Mouse (Mus musculus) myocyte (in vitro differentiated cells): ENCODE data around the gene Pdss1. TPM values are rescaled to one million over a fixed set of nuclear protein-coding genes. Genes with fewer than 3 reads are reported as not detected.

Source experiments
- H3K27me3 ChIP-seq: one replicate; pipeline ENCODE4 v1.6.1; 2011; ENCODE audit not compliant: control insufficient read depth, insufficient read depth, insufficient read length
- H3K36me3 ChIP-seq: one replicate; pipeline ENCODE4 v1.6.1; 2011; ENCODE audit not compliant: control insufficient read depth, insufficient read depth
- H3K4me2 ChIP-seq: one replicate; pipeline ENCODE4 v1.6.1; 2011; ENCODE audit warnings: low read depth, control low read depth
- H3K4me3 ChIP-seq: one replicate; pipeline ENCODE4 v1.5.1; 2011; ENCODE audit warnings: mild to moderate bottlenecking, control low read depth, moderate library complexity
- H3K79me2 ChIP-seq: one replicate; pipeline ENCODE4 v1.6.1; 2011; ENCODE audit not compliant: control insufficient read depth, insufficient read depth
- H3ac ChIP-seq: one replicate; pipeline ENCODE4 v1.6.1; 2011; ENCODE audit not compliant: control insufficient read depth, insufficient read length
- CEBPB ChIP-seq: IDR thresholded peaks from 2 replicates; pipeline ENCODE4 v1.6.1; 2011; ENCODE audit warnings: mild to moderate bottlenecking, moderate library complexity; ENCODE audit not compliant: poor library complexity, insufficient read depth, severe bottlenecking
- E2F4 ChIP-seq: IDR thresholded peaks from one replicate; pipeline ENCODE4 v1.6.1; 2011; ENCODE audit warnings: mild to moderate bottlenecking, control low read depth, moderate library complexity; ENCODE audit not compliant: insufficient read depth
- MAX ChIP-seq: IDR thresholded peaks from one replicate; pipeline ENCODE4 v1.6.1; 2011; ENCODE audit warnings: low read depth, mild to moderate bottlenecking, control low read depth
- MYOD1 ChIP-seq, 3 experiments: IDR thresholded peaks; one replicate each; pipeline ENCODE4 v1.6.1; 2011; ENCODE audit warnings: control low read depth in 2 of 3, low read depth in 2 of 3, mild to moderate bottlenecking in 2 of 3, moderate library complexity in 1 of 3; ENCODE audit not compliant: insufficient read length in 2 of 3, control insufficient read depth in 1 of 3
- MYOG ChIP-seq, 3 experiments: IDR thresholded peaks; one replicate each; pipeline ENCODE4 v1.6.1; 2011; ENCODE audit warnings: control low read depth in 2 of 3, low read depth in 2 of 3, mild to moderate bottlenecking in 2 of 3; ENCODE audit not compliant: insufficient read length in 2 of 3, control insufficient read depth in 1 of 3, insufficient read depth in 1 of 3
- POLR2A ChIP-seq: IDR thresholded peaks from one replicate; pipeline ENCODE4 v1.6.1; 2011; ENCODE audit warnings: low read depth, mild to moderate bottlenecking, control low read depth, moderate library complexity; ENCODE audit not compliant: insufficient read length
- POLR2AphosphoS2 ChIP-seq: IDR thresholded peaks from one replicate; pipeline ENCODE4 v1.6.1; 2011; ENCODE audit warnings: low read depth, control low read depth; ENCODE audit not compliant: insufficient read length
- REST ChIP-seq: IDR thresholded peaks from one replicate; pipeline ENCODE4 v1.6.1; 2011; ENCODE audit warnings: mild to moderate bottlenecking, control low read depth, moderate library complexity; ENCODE audit not compliant: insufficient read depth, insufficient read length
- SRF ChIP-seq: IDR thresholded peaks from one replicate; pipeline ENCODE4 v1.6.1; 2011; ENCODE audit warnings: low read depth; ENCODE audit not compliant: control insufficient read depth, insufficient read length
- TCF12 ChIP-seq: IDR thresholded peaks from one replicate; pipeline ENCODE4 v1.6.1; 2011; ENCODE audit warnings: mild to moderate bottlenecking, control low read depth; ENCODE audit not compliant: poor library complexity, insufficient read depth, severe bottlenecking
- TCF3 ChIP-seq: IDR thresholded peaks from one replicate; pipeline ENCODE4 v1.6.1; 2011; ENCODE audit warnings: low read depth, control low read depth; ENCODE audit not compliant: insufficient read length
- USF1 ChIP-seq: IDR thresholded peaks from one replicate; pipeline ENCODE4 v1.6.1; 2011; ENCODE audit warnings: low read depth, mild to moderate bottlenecking, control low read depth, moderate library complexity
- polyA plus RNA-seq: library from polyadenylated mRNA; unstranded; fragments of >200 nt; fragmentation: generic; extraction: Trizol; gene quantifications from one replicate; pipeline ENCODE4 v1.2.1, GENCODE M21; 2012; ENCODE audit warnings: missing spikeins

Gene Pdss1
- polyA plus RNA-seq, 1 experiment: 5.5 TPM

DNA sequence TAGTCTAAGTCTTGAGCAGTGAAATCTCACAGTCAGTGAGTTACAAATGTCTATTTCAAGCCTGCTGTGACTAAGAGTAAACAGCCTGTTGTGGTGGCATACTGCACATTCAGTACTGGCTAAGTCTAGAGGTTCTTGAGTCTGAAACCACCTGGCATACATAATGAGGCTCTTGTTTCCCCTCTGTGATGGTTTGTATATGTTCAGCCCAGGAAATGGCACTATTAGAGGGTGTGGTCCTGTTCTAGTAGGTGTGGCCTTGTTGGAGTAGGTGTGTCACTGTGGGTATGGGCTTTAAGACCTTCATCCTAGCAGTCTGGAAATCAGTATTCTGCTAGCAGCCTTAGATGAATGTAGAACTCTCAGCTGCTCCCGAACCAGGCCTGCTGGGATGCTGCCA lies 62.1 kb downstream of the Pdss1 start:
- Histone ChIP-seq H3ac (no peak overlapping the region), H3K27me3 (no peaks in the 10 kb centered on the region), H3K36me3 (peaks cover 18% of the 10 kb centered on the region), H3K79me2 (peaks cover 28% of the 10 kb centered on the region), H3K4me3 (no peak overlapping the region), H3K4me2 (no peak overlapping the region)
- TF ChIP-seq USF1 (no peak), TCF12 (no peak), TCF3 (no peak), MYOG (IDR thresholded peaks at IDR 0.05; ENCODE audit: control insufficient read depth in 1 of 3, insufficient read depth in 1 of 3, insufficient read length in 2 of 3, low read depth in 2 of 3) (no peak), POLR2A (no peak), POLR2AphosphoS2 (no peak), MYOD1 (IDR thresholded peaks at IDR 0.05; ENCODE audit: control insufficient read depth in 1 of 3, insufficient read length in 2 of 3, low read depth in 2 of 3) (no peak), REST (no peak), SRF (no peak), MAX (no peak)

DNA sequence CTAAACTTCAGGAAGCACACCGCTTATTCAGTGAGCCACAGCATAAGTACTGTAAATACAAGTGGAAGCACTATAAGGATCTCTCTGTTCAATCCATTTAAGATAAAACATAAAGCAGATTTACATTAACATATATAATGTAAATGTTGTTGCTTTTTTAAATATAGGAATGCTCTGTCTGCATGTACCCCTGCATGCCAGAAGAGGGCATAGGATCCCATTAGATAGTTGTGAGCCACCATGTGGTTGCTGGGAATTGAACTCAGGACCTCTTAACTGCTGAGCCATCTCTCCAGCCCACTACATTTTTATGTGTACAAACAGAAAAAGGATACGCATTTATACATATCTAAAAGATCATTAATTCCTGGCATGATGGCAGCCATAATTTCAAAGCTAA lies 66.4 kb downstream of the Pdss1 start:
- Histone ChIP-seq H3ac (no peak overlapping the region), H3K4me3 (no peak overlapping the region), H3K36me3 (peaks cover 7% of the 10 kb centered on the region), H3K79me2 (peaks cover 42% of the 10 kb centered on the region), H3K27me3 (no peaks in the 10 kb centered on the region), H3K4me2 (no peak overlapping the region)
- no peak for TF ChIP-seq TCF12
- no peak for TF ChIP-seq MYOD1 (IDR thresholded peaks at IDR 0.05; ENCODE audit: control insufficient read depth in 1 of 3, insufficient read length in 2 of 3, low read depth in 2 of 3)
- TF ChIP-seq SRF: no peak
- TF ChIP-seq MAX: no peak
- TF ChIP-seq POLR2A: no peak
- TF ChIP-seq E2F4: no peak
- no peak for TF ChIP-seq CEBPB
- TF ChIP-seq USF1: no peak
- TF ChIP-seq POLR2AphosphoS2: no peak
- no peak for TF ChIP-seq REST
- no peak for TF ChIP-seq MYOG (IDR thresholded peaks at IDR 0.05; ENCODE audit: control insufficient read depth in 1 of 3, insufficient read depth in 1 of 3, insufficient read length in 2 of 3, low read depth in 2 of 3)
- TF ChIP-seq TCF3: no peak

DNA sequence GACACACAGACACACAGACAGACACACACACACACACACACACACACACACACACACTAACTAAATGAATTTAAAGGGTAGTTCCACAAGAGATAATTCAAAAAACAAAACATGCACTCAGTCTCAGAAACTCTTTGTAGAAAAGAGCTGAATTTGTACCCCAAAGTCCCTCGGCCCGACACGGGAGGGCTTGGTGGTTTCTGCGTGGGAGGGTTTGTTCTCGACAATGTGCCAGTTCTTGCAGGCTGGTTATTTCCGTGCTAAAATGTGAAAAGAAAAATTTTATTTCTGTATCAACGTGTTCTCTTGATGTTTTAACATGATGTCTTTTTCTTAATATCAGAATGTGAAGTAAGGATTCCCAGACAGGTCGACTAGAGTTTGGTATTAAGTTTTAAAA lies 66.9 kb downstream of the Pdss1 start:
- H3K27me3 ChIP-seq: no peaks in the 10 kb centered on the region
- no peak overlapping the region for H3K4me2 ChIP-seq
- no peak for TF ChIP-seq USF1
- TF ChIP-seq E2F4: no peak
- TF ChIP-seq MAX: no peak
- no peak for TF ChIP-seq TCF3
- no peak for TF ChIP-seq POLR2A
- no peak for TF ChIP-seq MYOD1 (IDR thresholded peaks at IDR 0.05; ENCODE audit: control insufficient read depth in 1 of 3, insufficient read length in 2 of 3, low read depth in 2 of 3)
- TF ChIP-seq POLR2AphosphoS2: no peak
- TF ChIP-seq MYOG (IDR thresholded peaks at IDR 0.05; ENCODE audit: control insufficient read depth in 1 of 3, insufficient read depth in 1 of 3, insufficient read length in 2 of 3, low read depth in 2 of 3): no peak
- TF ChIP-seq SRF: no peak
- TF ChIP-seq CEBPB: no peak
- TF ChIP-seq TCF12: no peak
- no peak for TF ChIP-seq REST
- H3K4me3 ChIP-seq: no peak overlapping the region
- H3K36me3 ChIP-seq: peaks cover 6% of the 10 kb centered on the region
- peaks cover 44% of the 10 kb centered on the region for H3K79me2 ChIP-seq
- no peak overlapping the region for H3ac ChIP-seq

DNA sequence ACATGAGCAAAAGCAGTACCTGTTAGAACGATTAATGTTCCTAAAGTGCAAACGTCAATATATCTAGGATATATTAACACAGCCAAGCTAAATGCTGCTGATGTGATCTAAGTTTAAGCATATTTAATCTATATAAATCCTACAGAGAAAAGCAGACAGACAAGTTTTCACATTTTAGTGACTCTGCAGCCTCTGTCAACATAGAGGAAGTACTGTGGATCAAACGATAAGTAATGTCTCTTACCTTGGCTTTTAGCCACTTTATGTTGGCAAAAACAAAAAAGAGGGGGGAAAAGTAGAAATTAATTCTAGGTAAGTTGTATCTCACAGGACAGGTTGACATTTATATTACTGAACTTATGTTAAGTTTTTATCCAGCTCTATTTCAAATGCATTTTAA lies 67.6 kb downstream of the Pdss1 start:
- no peak overlapping the region for H3K4me3 ChIP-seq
- peaks cover 3% of the 10 kb centered on the region for H3K36me3 ChIP-seq
- H3K4me2 ChIP-seq: no peak overlapping the region
- H3ac ChIP-seq: no peak overlapping the region
- peaks cover 44% of the 10 kb centered on the region for H3K79me2 ChIP-seq
- H3K27me3 ChIP-seq: no peaks in the 10 kb centered on the region
- TF ChIP-seq SRF: no peak
- TF ChIP-seq POLR2AphosphoS2: no peak
- TF ChIP-seq TCF12: no peak
- no peak for TF ChIP-seq REST
- no peak for TF ChIP-seq MAX
- TF ChIP-seq POLR2A: no peak
- TF ChIP-seq CEBPB: no peak
- no peak for TF ChIP-seq TCF3
- TF ChIP-seq E2F4: no peak
- no peak for TF ChIP-seq MYOD1 (IDR thresholded peaks at IDR 0.05; ENCODE audit: control insufficient read depth in 1 of 3, insufficient read length in 2 of 3, low read depth in 2 of 3)
- TF ChIP-seq USF1: no peak
